Mouse (Mus musculus) liver, embryonic 14.5 days (tissue): ENCODE data around the gene Birc5. TPM values are rescaled to one million over a fixed set of nuclear protein-coding genes. Genes with fewer than 3 reads are reported as not detected.

Experiments used
- ATAC-seq: fragments of 200-750 bp; cut with Nextera tagmentation; 2 replicates; pipeline ENCODE4 v1.8.0; 2017; ENCODE audit warnings: moderate number of reproducible peaks, mild to moderate bottlenecking, moderate library complexity; ENCODE audit not compliant: insufficient read depth
- DNase-seq, 3 experiments: peaks; one replicate each; pipeline ENCODE4 v3.0.0-alpha.2; 2012 to 2013; ENCODE audit warnings: low read depth in 3 of 3, low spot score in 3 of 3
- H3K27ac ChIP-seq: fragments of 300-500 bp; sonication (generic); 2 replicates; pipeline ENCODE4 v1.5.1; 2014; ENCODE audit warnings: moderate library complexity, mild to moderate bottlenecking, control low read depth, inconsistent platforms
- H3K27me3 ChIP-seq: fragments of 300-500 bp; sonication (generic); 2 replicates; pipeline ENCODE4 v1.6.1; 2014; ENCODE audit warnings: mild to moderate bottlenecking, low read length, moderate library complexity; ENCODE audit not compliant: control insufficient read depth, insufficient read depth
- H3K36me3 ChIP-seq: fragments of 300-500 bp; sonication (generic); replicated peaks from 2 replicates; pipeline ENCODE4 v1.6.1; 2014; ENCODE audit warnings: low read depth; ENCODE audit not compliant: control insufficient read depth, insufficient read depth
- H3K4me1 ChIP-seq, 2 experiments: fragments of 200-500 bp in 1 of 2; fragments of 300-500 bp in 1 of 2; sonication (generic) in 1 of 2; replicated peaks; 2 replicates each; pipeline ENCODE4 v1.6.1; 2012 to 2014; ENCODE audit warnings: antibody characterized with exemption in 1 of 2, inconsistent platforms in 1 of 2, low read length in 1 of 2; ENCODE audit not compliant: control insufficient read depth in 2 of 2, insufficient read depth in 2 of 2
- H3K4me2 ChIP-seq: fragments of 300-500 bp; sonication (generic); 2 replicates; pipeline ENCODE4 v1.6.1; 2014; ENCODE audit warnings: low read depth, mild to moderate bottlenecking, control low read depth, moderate library complexity
- H3K4me3 ChIP-seq, 2 experiments: fragments of 200-500 bp in 1 of 2; fragments of 300-500 bp in 1 of 2; sonication (generic) in 1 of 2; 2 replicates each; pipeline ENCODE4 v1.5.1; 2012 to 2014; ENCODE audit warnings: low read depth in 2 of 2, low read length in 2 of 2, mild to moderate bottlenecking in 2 of 2, control low read depth in 1 of 2, inconsistent platforms in 1 of 2, moderate library complexity in 1 of 2; ENCODE audit not compliant: insufficient read depth in 1 of 2
- H3K9ac ChIP-seq: fragments of 300-500 bp; sonication (generic); replicated peaks from 2 replicates; pipeline ENCODE4 v1.6.1; 2014; ENCODE audit warnings: mild to moderate bottlenecking, control low read depth, moderate library complexity
- H3K9me3 ChIP-seq: fragments of 300-500 bp; sonication (generic); 2 replicates; pipeline ENCODE4 v1.6.1; 2016; ENCODE audit warnings: low read length, mixed read lengths; ENCODE audit not compliant: control insufficient read depth
- CTCF ChIP-seq: IDR thresholded peaks from 2 replicates; pipeline ENCODE4 v1.5.1; 2016; ENCODE audit warnings: antibody characterized with exemption, low read depth, control low read depth
- EP300 ChIP-seq: IDR thresholded peaks from 2 replicates; pipeline ENCODE4 v1.6.1; 2016; ENCODE audit warnings: antibody characterized with exemption, low read depth
- WGBS: fragments of 180-500 bp; shearing (Covaris S2); extraction: QIAGEN DNeasy Blood & Tissue Kit; methylation state at CpG from one replicate; pipeline ENCODE4 v1.1.7; 2014; ENCODE audit not compliant: insufficient replicate concordance; 5-methylcytosine and 5-hydroxymethylcytosine counted together
- polyA plus RNA-seq, 2 experiments: library from polyadenylated mRNA; depleted of rRNA in 1 of 2; stranded (reverse) in 1 of 2; unstranded in 1 of 2; fragments of >200 nt; fragmentation: Nextera tagmentation in 1 of 2; extraction: Ambion mirVana in 1 of 2; gene quantifications; 2 replicates each; pipeline versions ENCODE4 v1.2.1 to v1.2.3; 2012 to 2014

The Birc5 gene
- polyA plus RNA-seq, 2 experiments: 181 to 373 TPM

DNA sequence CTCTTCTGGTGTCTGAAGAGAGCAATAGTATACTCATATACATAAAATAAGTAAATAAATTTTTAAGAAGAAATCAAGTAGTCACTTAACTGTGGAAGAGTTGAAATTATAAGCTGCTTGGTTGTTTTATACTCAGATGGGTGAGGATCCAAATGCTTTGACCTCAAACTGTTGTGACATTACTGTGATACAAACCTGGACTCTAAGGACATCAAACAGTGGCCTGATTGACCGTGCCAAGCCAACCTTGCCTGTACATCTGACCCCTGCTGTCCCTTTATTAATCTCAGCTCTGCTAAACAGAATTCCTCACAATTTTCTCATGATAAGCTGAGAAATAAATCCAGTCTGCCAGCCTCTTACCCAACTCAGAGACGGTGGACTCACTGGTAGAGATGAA is 3.4 kb upstream of the Birc5 start:
- ATAC-seq (no peak), DNase-seq (no peak)
- Histone ChIP-seq H3K9ac (no peak overlapping the region), H3K4me3 (no peak overlapping the region), H3K27ac (no peak overlapping the region), H3K4me1 (peaks cover 17 to 26% of the 10 kb centered on the region in 2 experiments), H3K9me3 (no peaks in the 10 kb centered on the region), H3K36me3 (peaks cover 5% of the 10 kb centered on the region), H3K4me2 (no peak overlapping the region), H3K27me3 (no peaks in the 10 kb centered on the region)
- 62% methylated on average over 2 of the region's 2 CpGs for WGBS
- TF ChIP-seq EP300 (no peak), CTCF (no peak)

GRCm38 (mm10) chr11:117846640-117847039 is 2.4 kb upstream of the Birc5 start:
- TF ChIP-seq EP300 (no peak), CTCF (peak; percentile 62)
- H3K27me3 ChIP-seq: no peaks in the 10 kb centered on the region
- H3K4me1 ChIP-seq: peaks cover 19 to 28% of the 10 kb centered on the region in 2 experiments
- H3K9ac ChIP-seq: no peak overlapping the region
- no peak overlapping the region for H3K4me2 ChIP-seq
- H3K9me3 ChIP-seq: no peaks in the 10 kb centered on the region
- ATAC-seq (no peak), DNase-seq (no peak)
- no peak overlapping the region for H3K27ac ChIP-seq
- 45% methylated on average over 5 of the region's 5 CpGs for WGBS
- H3K4me3 ChIP-seq: no peak overlapping the region
- peaks cover 14% of the 10 kb centered on the region for H3K36me3 ChIP-seq

- ATAC-seq: no peak
- peaks cover 19 to 30% of the 10 kb centered on the region in 2 experiments for H3K4me1 ChIP-seq
- H3K36me3 ChIP-seq: peaks cover 24% of the 10 kb centered on the region
- H3K9me3 ChIP-seq: no peaks in the 10 kb centered on the region
- WGBS: 71% methylated on average over 7 of the region's 7 CpGs
- H3K4me2 ChIP-seq: peak overlapping the region; percentile 95
- H3K27ac ChIP-seq: peak overlapping the region; percentile 72
- DNase-seq: no peak
- H3K4me3 ChIP-seq: peak overlapping the region; percentile 70 to 94; a peak in 3 of 4 replicates
- TF ChIP-seq CTCF (no peak), EP300 (no peak)
- H3K27me3 ChIP-seq: no peaks in the 10 kb centered on the region
- H3K9ac ChIP-seq: peak overlapping the region; percentile 83
Observed at GRCm38 (mm10) chr11:117847593-117848215, 1.3 kb upstream of the Birc5 start.

DNA sequence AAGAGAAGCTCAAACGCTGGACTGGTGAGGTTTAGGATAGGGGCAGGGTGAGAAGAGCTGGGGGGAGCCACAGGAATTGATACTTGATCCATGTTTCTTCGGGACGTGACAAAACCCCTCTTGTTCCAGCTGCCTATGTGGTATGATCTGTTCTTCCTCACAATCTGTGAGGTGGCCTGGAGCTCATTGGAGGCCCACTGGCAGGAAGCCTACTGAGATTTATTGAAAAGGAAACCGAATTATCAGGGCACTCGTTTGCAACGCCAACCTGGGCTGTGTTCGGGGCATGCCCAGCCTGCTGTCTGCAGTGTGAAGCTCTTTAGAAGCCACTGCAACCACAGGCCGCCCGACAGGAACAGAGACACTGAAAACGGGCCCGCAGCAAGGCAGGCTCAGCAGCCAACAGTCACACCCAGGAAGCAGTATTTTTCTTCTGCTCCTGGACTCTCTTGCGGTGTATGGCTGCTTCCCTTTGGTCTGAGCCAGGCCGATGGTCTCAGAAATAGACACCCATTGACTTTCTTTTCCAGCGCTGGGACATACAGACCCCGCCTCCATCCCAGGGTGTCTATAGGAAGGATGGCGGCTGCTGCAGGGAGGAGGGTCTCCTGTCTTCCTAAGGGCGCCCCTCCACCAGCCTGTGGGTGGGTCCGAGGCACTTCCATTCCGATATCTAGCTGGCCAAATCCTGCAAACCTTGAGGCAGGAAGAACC is 623 bp upstream of the Birc5 start:
- DNase-seq: no peak
- TF ChIP-seq EP300: no peak
- TF ChIP-seq CTCF: no peak
- Histone ChIP-seq H3K27me3 (no peaks in the 10 kb centered on the region), H3K9ac (peak overlapping the region; percentile 83), H3K9me3 (no peaks in the 10 kb centered on the region), H3K4me1 (peaks cover 19 to 30% of the 10 kb centered on the region in 2 experiments), H3K27ac (peak overlapping the region; percentile 72), H3K36me3 (peaks cover 32% of the 10 kb centered on the region), H3K4me2 (peak overlapping the region; percentile 95), H3K4me3 (peak overlapping the region; percentile 70 to 94)
- 6% methylated on average over 19 of the region's 19 CpGs for WGBS
- peak; percentile 38 for ATAC-seq

DNA sequence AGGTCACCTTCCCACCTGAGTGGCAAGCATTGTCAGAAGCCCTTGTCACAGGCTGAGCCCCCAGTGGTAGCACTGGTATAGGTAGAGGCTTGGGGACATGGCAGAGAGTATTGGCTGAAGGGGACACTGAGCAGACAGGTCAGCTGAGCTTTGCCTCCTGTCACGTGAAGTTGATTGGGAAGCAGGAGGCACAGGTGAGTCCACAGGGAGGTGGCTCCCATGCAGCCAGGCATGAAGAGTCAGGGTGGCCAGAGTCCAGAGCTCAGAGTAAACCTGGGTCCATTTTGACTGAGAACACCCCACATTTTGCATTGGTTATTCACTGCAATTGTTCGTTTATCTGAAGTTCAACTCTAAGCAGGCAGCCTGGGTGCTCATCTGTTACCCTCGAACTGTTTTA is 3.8 kb downstream of the Birc5 start:
- Histone ChIP-seq H3K9ac (no peak overlapping the region), H3K27ac (no peak overlapping the region), H3K27me3 (no peaks in the 10 kb centered on the region), H3K4me1 (peaks cover 16 to 18% of the 10 kb centered on the region in 2 experiments), H3K4me2 (no peak overlapping the region), H3K9me3 (no peaks in the 10 kb centered on the region), H3K36me3 (peaks cover 74% of the 10 kb centered on the region), H3K4me3 (no peak overlapping the region)
- ATAC-seq (no peak), DNase-seq (no peak)
- TF ChIP-seq EP300: no peak
- no peak for TF ChIP-seq CTCF
- 86% methylated on average over 3 of the region's 3 CpGs for WGBS
